Mouse (Mus musculus) stomach, postnatal 0 days (tissue): ENCODE measurements around the gene Derl2.

Experiments
- CTCF ChIP-seq: IDR thresholded peaks from 2 replicates; pipeline ENCODE4 v1.5.1; 2016; ENCODE audit warnings: antibody characterized with exemption, low read depth, mild to moderate bottlenecking, moderate library complexity
- EP300 ChIP-seq: optimal IDR thresholded peaks from 2 replicates; pipeline ENCODE3; 2016; ENCODE audit warnings: antibody characterized with exemption

- TF ChIP-seq CTCF (no peak), EP300 (no peak)
Measured at GRCm38 (mm10) chr11:71028280-71028679, 8.6 kb upstream of the Derl2 start.
